Mouse (Mus musculus): ENCODE results near the gene Cdh8.

DNA sequence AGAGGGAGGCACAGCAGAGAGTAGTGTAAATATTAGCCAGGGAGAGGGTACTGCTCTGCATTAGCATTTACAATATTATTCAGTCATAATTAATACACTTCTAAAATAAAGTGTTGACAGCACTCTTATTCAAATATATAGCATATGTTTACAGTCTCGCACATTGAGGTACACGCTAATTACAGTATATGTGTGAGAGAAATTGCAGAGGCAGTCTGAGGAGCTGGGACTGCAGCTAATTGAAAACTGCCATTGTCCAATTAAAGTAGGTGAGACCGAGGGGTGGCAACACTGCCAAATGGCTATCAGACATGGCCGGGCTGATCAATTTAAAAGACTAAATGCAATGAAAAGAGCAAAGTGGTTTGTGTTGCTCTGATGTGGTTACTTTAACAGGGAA lies 112.1 kb downstream of the Cdh8 start:
- TF ChIP-seq CTCF (IDR thresholded peaks at IDR 0.05; ENCODE audit: insufficient read depth, low read depth, low read length) (no peak), POLR2A (IDR thresholded peaks at IDR 0.05; ENCODE audit: insufficient read depth, low read depth, low read length) (no peak)
